Mouse (Mus musculus) myocyte (in vitro differentiated cells): Measurements from ENCODE around the gene Arhgef17. TPM values are rescaled to one million over a fixed set of nuclear protein-coding genes. Genes with fewer than 3 reads are reported as not detected.

Experiments
- H3K27me3 ChIP-seq: one replicate; pipeline ENCODE4 v1.6.1; 2011; ENCODE audit not compliant: control insufficient read depth, insufficient read depth, insufficient read length
- H3K36me3 ChIP-seq: one replicate; pipeline ENCODE4 v1.6.1; 2011; ENCODE audit not compliant: control insufficient read depth, insufficient read depth
- H3K4me2 ChIP-seq: one replicate; pipeline ENCODE4 v1.6.1; 2011; ENCODE audit warnings: low read depth, control low read depth
- H3K4me3 ChIP-seq: one replicate; pipeline ENCODE4 v1.5.1; 2011; ENCODE audit warnings: mild to moderate bottlenecking, control low read depth, moderate library complexity
- H3K79me2 ChIP-seq: one replicate; pipeline ENCODE4 v1.6.1; 2011; ENCODE audit not compliant: control insufficient read depth, insufficient read depth
- H3ac ChIP-seq: one replicate; pipeline ENCODE4 v1.6.1; 2011; ENCODE audit not compliant: control insufficient read depth, insufficient read length
- CEBPB ChIP-seq: IDR thresholded peaks from 2 replicates; pipeline ENCODE4 v1.6.1; 2011; ENCODE audit warnings: mild to moderate bottlenecking, moderate library complexity; ENCODE audit not compliant: poor library complexity, insufficient read depth, severe bottlenecking
- E2F4 ChIP-seq: IDR thresholded peaks from one replicate; pipeline ENCODE4 v1.6.1; 2011; ENCODE audit warnings: mild to moderate bottlenecking, control low read depth, moderate library complexity; ENCODE audit not compliant: insufficient read depth
- MAX ChIP-seq: IDR thresholded peaks from one replicate; pipeline ENCODE4 v1.6.1; 2011; ENCODE audit warnings: low read depth, mild to moderate bottlenecking, control low read depth
- MYOD1 ChIP-seq, 3 experiments: IDR thresholded peaks; one replicate each; pipeline ENCODE4 v1.6.1; 2011; ENCODE audit warnings: control low read depth in 2 of 3, low read depth in 2 of 3, mild to moderate bottlenecking in 2 of 3, moderate library complexity in 1 of 3; ENCODE audit not compliant: insufficient read length in 2 of 3, control insufficient read depth in 1 of 3
- MYOG ChIP-seq, 3 experiments: IDR thresholded peaks; one replicate each; pipeline ENCODE4 v1.6.1; 2011; ENCODE audit warnings: control low read depth in 2 of 3, low read depth in 2 of 3, mild to moderate bottlenecking in 2 of 3; ENCODE audit not compliant: insufficient read length in 2 of 3, control insufficient read depth in 1 of 3, insufficient read depth in 1 of 3
- POLR2A ChIP-seq: IDR thresholded peaks from one replicate; pipeline ENCODE4 v1.6.1; 2011; ENCODE audit warnings: low read depth, mild to moderate bottlenecking, control low read depth, moderate library complexity; ENCODE audit not compliant: insufficient read length
- POLR2AphosphoS2 ChIP-seq: IDR thresholded peaks from one replicate; pipeline ENCODE4 v1.6.1; 2011; ENCODE audit warnings: low read depth, control low read depth; ENCODE audit not compliant: insufficient read length
- REST ChIP-seq: IDR thresholded peaks from one replicate; pipeline ENCODE4 v1.6.1; 2011; ENCODE audit warnings: mild to moderate bottlenecking, control low read depth, moderate library complexity; ENCODE audit not compliant: insufficient read depth, insufficient read length
- SRF ChIP-seq: IDR thresholded peaks from one replicate; pipeline ENCODE4 v1.6.1; 2011; ENCODE audit warnings: low read depth; ENCODE audit not compliant: control insufficient read depth, insufficient read length
- TCF12 ChIP-seq: IDR thresholded peaks from one replicate; pipeline ENCODE4 v1.6.1; 2011; ENCODE audit warnings: mild to moderate bottlenecking, control low read depth; ENCODE audit not compliant: poor library complexity, insufficient read depth, severe bottlenecking
- TCF3 ChIP-seq: IDR thresholded peaks from one replicate; pipeline ENCODE4 v1.6.1; 2011; ENCODE audit warnings: low read depth, control low read depth; ENCODE audit not compliant: insufficient read length
- USF1 ChIP-seq: IDR thresholded peaks from one replicate; pipeline ENCODE4 v1.6.1; 2011; ENCODE audit warnings: low read depth, mild to moderate bottlenecking, control low read depth, moderate library complexity
- polyA plus RNA-seq: library from polyadenylated mRNA; unstranded; fragments of >200 nt; fragmentation: generic; extraction: Trizol; gene quantifications from one replicate; pipeline ENCODE4 v1.2.1, GENCODE M21; 2012; ENCODE audit warnings: missing spikeins

The Arhgef17 gene
- polyA plus RNA-seq, 1 experiment = 24.7 TPM

DNA sequence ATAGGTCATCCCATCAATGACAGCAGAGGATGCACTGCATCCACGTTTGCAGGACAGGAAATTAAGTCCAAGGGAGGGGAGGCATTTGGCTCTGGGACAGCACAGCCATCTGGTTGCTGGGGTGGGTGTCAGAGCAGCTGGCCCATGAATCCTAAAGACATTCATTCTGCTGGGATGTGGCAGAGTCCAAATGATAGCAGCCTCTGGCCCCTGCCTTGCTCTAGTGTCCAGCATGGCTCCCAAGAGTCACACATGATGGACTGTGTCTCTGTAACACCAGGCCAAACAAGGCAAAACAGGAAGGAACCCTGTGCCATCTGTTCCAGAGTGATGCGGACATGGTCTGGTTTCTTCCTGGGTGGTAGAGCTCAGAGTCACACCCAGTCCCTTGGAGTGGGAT is 20.0 kb upstream of the Arhgef17 start:
- TF ChIP-seq MYOG (IDR thresholded peaks at IDR 0.05; ENCODE audit: control insufficient read depth in 1 of 3, insufficient read depth in 1 of 3, insufficient read length in 2 of 3, low read depth in 2 of 3) = peak in 1 of 3 experiments; percentile 31
- TF ChIP-seq MYOD1 (IDR thresholded peaks at IDR 0.05; ENCODE audit: control insufficient read depth in 1 of 3, insufficient read length in 2 of 3, low read depth in 2 of 3) = peak in 1 of 3 experiments; percentile 33
- peak; percentile 59 for TF ChIP-seq SRF
- TF ChIP-seq TCF12 = no peak
- no peaks in the 10 kb centered on the region for H3K36me3 ChIP-seq
- H3K27me3 ChIP-seq = no peaks in the 10 kb centered on the region
- no peak overlapping the region for H3K4me3 ChIP-seq
- H3K79me2 ChIP-seq = no peaks in the 10 kb centered on the region
- H3ac ChIP-seq = no peak overlapping the region
- H3K4me2 ChIP-seq = no peak overlapping the region

DNA sequence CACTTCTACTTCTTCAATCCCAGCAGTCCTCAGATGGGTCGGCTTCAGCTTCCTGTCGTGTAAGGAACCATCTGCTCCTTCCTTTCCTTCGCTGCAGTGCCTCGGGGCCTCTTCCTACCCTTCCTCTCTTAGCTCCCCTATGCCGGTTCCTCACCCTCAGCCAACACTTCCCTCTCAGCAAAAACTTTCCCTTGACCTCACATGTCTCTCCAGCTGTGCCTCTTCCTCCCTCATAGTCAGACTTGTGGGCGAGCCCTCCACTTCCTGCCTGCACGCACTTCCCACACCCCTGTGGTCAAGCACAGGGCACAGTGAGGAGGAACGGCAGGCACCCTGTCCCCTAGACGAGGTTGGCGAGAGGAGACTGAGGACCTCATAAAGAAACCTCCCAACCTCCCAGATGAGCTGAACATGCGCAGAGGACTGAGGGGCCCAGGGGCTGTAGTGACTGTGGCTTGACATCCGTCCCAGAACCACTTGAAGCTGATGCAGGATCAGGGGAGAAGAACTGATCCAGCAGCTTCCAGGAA is 18.6 kb upstream of the Arhgef17 start:
- Histone ChIP-seq H3K4me2 (peak overlapping the region; percentile 7), H3K36me3 (no peaks in the 10 kb centered on the region), H3K79me2 (no peaks in the 10 kb centered on the region), H3K27me3 (no peaks in the 10 kb centered on the region), H3ac (no peak overlapping the region), H3K4me3 (no peak overlapping the region)
- TF ChIP-seq MYOD1 (IDR thresholded peaks at IDR 0.05; ENCODE audit: control insufficient read depth in 1 of 3, insufficient read length in 2 of 3, low read depth in 2 of 3) (peak in 1 of 3 experiments; percentile 13), USF1 (no peak)

DNA sequence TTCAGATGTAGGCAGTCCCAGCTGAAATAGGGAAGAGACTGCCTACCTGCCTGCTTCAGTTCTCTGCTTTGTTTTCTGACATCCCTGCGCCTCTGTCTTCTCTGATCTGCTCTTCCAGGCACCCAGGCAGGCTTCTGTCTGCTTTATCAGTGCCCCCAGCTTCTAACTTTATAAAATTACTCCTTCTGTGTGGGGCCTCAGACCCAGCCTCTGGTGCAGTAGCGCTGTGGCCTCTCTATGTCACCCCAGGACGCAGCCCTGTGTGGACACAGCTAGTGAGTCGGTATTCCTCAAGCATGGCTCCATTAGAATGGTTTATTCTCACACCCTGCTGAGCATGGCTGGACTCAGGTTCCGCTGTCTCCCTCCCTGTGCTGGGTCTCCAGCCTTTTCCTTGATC is 18.1 kb upstream of the Arhgef17 start:
- H3K27me3 ChIP-seq = no peaks in the 10 kb centered on the region
- H3K36me3 ChIP-seq = no peaks in the 10 kb centered on the region
- H3K79me2 ChIP-seq = no peaks in the 10 kb centered on the region
- no peak overlapping the region for H3ac ChIP-seq
- H3K4me2 ChIP-seq = peak overlapping the region; percentile 7
- TF ChIP-seq USF1 (no peak), SRF (no peak), TCF3 (no peak), MYOD1 (IDR thresholded peaks at IDR 0.05; ENCODE audit: control insufficient read depth in 1 of 3, insufficient read length in 2 of 3, low read depth in 2 of 3) (no peak), MYOG (IDR thresholded peaks at IDR 0.05; ENCODE audit: control insufficient read depth in 1 of 3, insufficient read depth in 1 of 3, insufficient read length in 2 of 3, low read depth in 2 of 3) (no peak)
- no peak overlapping the region for H3K4me3 ChIP-seq

DNA sequence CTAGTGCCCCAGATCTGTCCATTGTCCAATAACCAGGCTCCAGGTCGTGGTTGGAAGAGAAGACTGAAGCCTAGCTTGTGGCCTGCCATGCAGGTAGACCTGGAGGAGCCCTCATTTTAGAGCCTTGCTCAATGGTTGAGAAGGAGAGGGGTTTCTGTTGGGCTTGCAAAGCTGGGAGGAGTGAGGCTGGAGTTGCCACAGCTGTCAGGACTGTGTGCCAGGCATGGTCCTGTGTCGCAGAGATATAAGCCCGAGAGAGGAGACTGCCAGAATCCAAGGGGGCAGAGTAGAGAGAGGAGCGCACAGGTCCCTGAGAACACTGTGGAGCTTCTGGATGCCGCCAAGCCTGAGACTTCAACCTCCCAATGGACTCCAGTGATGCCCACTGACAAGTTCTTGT is 12.8 kb upstream of the Arhgef17 start:
- H3K36me3 ChIP-seq = no peaks in the 10 kb centered on the region
- H3K4me3 ChIP-seq = no peak overlapping the region
- H3ac ChIP-seq = no peak overlapping the region
- H3K79me2 ChIP-seq = no peaks in the 10 kb centered on the region
- TF ChIP-seq USF1 (no peak), SRF (no peak), TCF3 (no peak), REST (no peak), POLR2AphosphoS2 (no peak), MYOD1 (IDR thresholded peaks at IDR 0.05; ENCODE audit: control insufficient read depth in 1 of 3, insufficient read length in 2 of 3, low read depth in 2 of 3) (no peak)
- no peak overlapping the region for H3K4me2 ChIP-seq
- no peaks in the 10 kb centered on the region for H3K27me3 ChIP-seq

DNA sequence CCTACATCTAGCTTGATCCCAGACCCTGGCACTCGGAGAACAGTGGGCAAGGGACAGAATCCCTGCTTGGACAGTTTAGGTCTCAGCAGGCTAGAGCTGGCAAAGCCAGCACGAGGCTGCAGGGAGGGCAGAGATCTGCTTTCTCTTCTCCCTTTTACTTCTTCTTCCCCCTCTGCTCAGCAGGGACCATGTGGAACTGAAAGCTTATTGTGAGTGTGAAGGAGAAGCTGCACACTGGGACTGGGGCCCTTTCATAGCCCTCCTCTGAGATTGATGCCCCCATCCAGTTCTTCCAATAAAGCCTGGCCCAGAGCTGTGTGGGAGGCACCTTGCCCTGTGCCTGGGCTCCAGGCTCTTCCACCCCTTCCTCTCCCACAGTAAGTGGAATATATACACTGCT is 12.4 kb upstream of the Arhgef17 start:
- TF ChIP-seq CEBPB (no peak), POLR2AphosphoS2 (no peak), MYOG (IDR thresholded peaks at IDR 0.05; ENCODE audit: control insufficient read depth in 1 of 3, insufficient read depth in 1 of 3, insufficient read length in 2 of 3, low read depth in 2 of 3) (no peak), E2F4 (no peak), SRF (no peak), MYOD1 (IDR thresholded peaks at IDR 0.05; ENCODE audit: control insufficient read depth in 1 of 3, insufficient read length in 2 of 3, low read depth in 2 of 3) (no peak), TCF3 (no peak), TCF12 (no peak), USF1 (no peak), MAX (no peak), REST (no peak), POLR2A (no peak)
- H3K4me2 ChIP-seq = no peak overlapping the region
- no peak overlapping the region for H3ac ChIP-seq
- H3K79me2 ChIP-seq = no peaks in the 10 kb centered on the region
- H3K36me3 ChIP-seq = no peaks in the 10 kb centered on the region
- H3K27me3 ChIP-seq = no peaks in the 10 kb centered on the region
- no peak overlapping the region for H3K4me3 ChIP-seq
